Mouse (Mus musculus): ENCODE results near the gene Foxg1. TPM values are rescaled to one million over a fixed set of nuclear protein-coding genes. Genes with fewer than 3 reads are reported as not detected.

The Foxg1 gene
- polyA plus RNA-seq, 1 experiment from 2014 or later, result 4.7 TPM

DNA sequence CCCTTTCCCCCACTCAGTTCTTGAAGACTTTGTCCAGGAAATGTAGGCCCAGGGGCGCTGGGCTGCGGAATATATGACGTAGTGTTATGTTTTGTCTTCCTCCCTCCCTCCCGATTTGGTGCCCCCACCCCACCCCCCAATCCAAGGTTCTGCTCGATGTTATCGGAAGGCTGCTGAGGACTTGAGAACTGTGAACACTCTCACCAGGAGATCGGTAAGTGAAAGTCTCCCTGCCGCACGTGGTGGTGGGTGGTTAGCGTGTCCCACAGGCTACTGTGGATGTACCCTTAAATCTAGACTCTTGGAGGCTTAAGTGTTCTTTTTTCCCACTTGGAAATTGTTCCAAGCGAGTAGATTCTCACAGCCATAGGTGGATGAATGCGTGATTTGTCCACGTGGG, 7.8 kb downstream of the Foxg1 start:
- Histone ChIP-seq H3K27ac (replicated peaks) (peak overlapping the region; percentile 57; the same call in 1 of the 2 replicates), H3K9me3 (no peaks in the 10 kb centered on the region), H3K4me3 (peak overlapping the region; percentile 53), H3K27me3 (replicated peaks; ENCODE audit: low read depth, poor library complexity, severe bottlenecking) (peaks cover 99% of the 10 kb centered on the region), H3K36me3 (replicated peaks) (no peaks in the 10 kb centered on the region), H3K4me1 (no peaks in the 10 kb centered on the region)
- under 1% methylated on average over 13 of the region's 13 CpGs for WGBS
- DNase-seq (ENCODE audit: low spot score), result peak; percentile 38

GRCm38 (mm10) chr12:49390926-49391304, 8.5 kb downstream of the Foxg1 start:
- Histone ChIP-seq H3K27me3 (replicated peaks; ENCODE audit: low read depth, poor library complexity, severe bottlenecking) (peaks cover 99% of the 10 kb centered on the region), H3K9me3 (no peaks in the 10 kb centered on the region), H3K4me1 (no peaks in the 10 kb centered on the region), H3K27ac (replicated peaks) (peak overlapping the region; percentile 82), H3K36me3 (replicated peaks) (no peaks in the 10 kb centered on the region), H3K4me3 (peak overlapping the region; percentile 53)
- WGBS, result under 1% methylated on average over 9 of the region's 9 CpGs
- no peak for DNase-seq (ENCODE audit: low spot score)

- H3K36me3 ChIP-seq (replicated peaks), result no peaks in the 10 kb centered on the region
- peak overlapping the region; percentile 82 for H3K27ac ChIP-seq (replicated peaks)
- peak; percentile 88 for DNase-seq (ENCODE audit: low spot score)
- no peaks in the 10 kb centered on the region for H3K9me3 ChIP-seq
- H3K27me3 ChIP-seq (replicated peaks; ENCODE audit: low read depth, poor library complexity, severe bottlenecking), result peaks cover 99% of the 10 kb centered on the region
- peak overlapping the region; percentile 53 for H3K4me3 ChIP-seq
- WGBS, result 0% methylated on average over 42 of the region's 42 CpGs
- no peaks in the 10 kb centered on the region for H3K4me1 ChIP-seq
Measured at GRCm38 (mm10) chr12:49391305-49392040, 9.0 kb downstream of the Foxg1 start.

DNA sequence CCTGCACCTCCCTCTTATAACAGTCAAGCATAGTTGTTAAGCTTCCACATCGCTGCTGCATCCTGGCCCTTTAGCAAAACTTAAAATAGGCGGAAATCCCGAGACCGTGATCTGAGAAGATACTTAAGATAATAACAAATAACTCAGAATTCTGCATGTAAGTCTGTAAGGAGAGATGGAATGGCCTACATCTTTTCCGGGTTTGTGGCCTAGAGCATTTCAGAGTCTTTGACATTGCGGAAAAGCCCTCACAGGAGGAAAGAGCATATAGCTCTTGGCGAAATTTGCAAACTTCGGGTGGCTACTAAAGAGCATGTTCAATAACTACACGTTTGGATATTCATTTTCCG, 9.6 kb downstream of the Foxg1 start:
- peak overlapping the region; percentile 82 for H3K27ac ChIP-seq (replicated peaks)

DNA sequence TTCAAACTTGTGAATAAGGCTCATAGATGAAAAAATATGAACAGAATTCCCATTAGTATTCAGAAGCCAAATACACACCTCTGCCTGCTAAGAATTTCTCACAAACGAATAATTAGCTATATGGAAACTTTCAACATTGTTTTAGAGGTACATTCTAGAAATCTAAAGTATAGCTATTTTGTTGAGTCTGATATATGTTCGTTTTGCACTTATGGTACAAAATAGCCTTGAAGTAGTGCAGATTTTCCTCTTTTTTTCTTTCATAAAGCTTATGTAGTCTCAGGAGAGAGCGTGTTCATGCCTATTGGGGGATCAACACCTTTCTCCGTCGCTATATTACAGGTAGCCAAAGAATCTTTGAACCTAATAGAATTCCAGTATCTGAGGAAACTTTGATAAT, 10.4 kb downstream of the Foxg1 start:
- Histone ChIP-seq H3K4me1 (no peaks in the 10 kb centered on the region), H3K9me3 (no peaks in the 10 kb centered on the region), H3K27me3 (replicated peaks; ENCODE audit: low read depth, poor library complexity, severe bottlenecking) (peaks cover 100% of the 10 kb centered on the region), H3K36me3 (replicated peaks) (no peaks in the 10 kb centered on the region), H3K27ac (replicated peaks) (no peak overlapping the region), H3K4me3 (peak overlapping the region; percentile 53)
- WGBS, result 5% methylated on average over 5 of the region's 5 CpGs
- no peak for DNase-seq (ENCODE audit: low spot score)

More for the DNA sequence above, 9.6 kb downstream of the Foxg1 start:
- no peak for DNase-seq (ENCODE audit: low spot score)
- peaks cover 99% of the 10 kb centered on the region for H3K27me3 ChIP-seq (replicated peaks; ENCODE audit: low read depth, poor library complexity, severe bottlenecking)
- H3K4me3 ChIP-seq, result peak overlapping the region; percentile 53
- H3K36me3 ChIP-seq (replicated peaks), result no peaks in the 10 kb centered on the region
- H3K4me1 ChIP-seq, result no peaks in the 10 kb centered on the region
- 2% methylated on average over 10 of the region's 10 CpGs for WGBS
- no peaks in the 10 kb centered on the region for H3K9me3 ChIP-seq

- H3K4me1 ChIP-seq, result no peaks in the 10 kb centered on the region
- no peak overlapping the region for H3K27ac ChIP-seq (replicated peaks)
- no peaks in the 10 kb centered on the region for H3K9me3 ChIP-seq
- WGBS, result 10% methylated on average over 3 of the region's 3 CpGs
- H3K36me3 ChIP-seq (replicated peaks), result no peaks in the 10 kb centered on the region
- H3K27me3 ChIP-seq (replicated peaks; ENCODE audit: low read depth, poor library complexity, severe bottlenecking), result peaks cover 100% of the 10 kb centered on the region
- peak overlapping the region; percentile 38; the same call in 1 of the 2 replicates for H3K4me3 ChIP-seq
- no peak for DNase-seq (ENCODE audit: low spot score)
Measured at GRCm38 (mm10) chr12:49393639-49394038, 11.2 kb downstream of the Foxg1 start.

GRCm38 (mm10) chr12:49394181-49394580, 11.7 kb downstream of the Foxg1 start:
- WGBS, result 3% methylated on average over 1 of the region's 1 CpGs
- Histone ChIP-seq H3K27ac (replicated peaks) (no peak overlapping the region), H3K36me3 (replicated peaks) (no peaks in the 10 kb centered on the region), H3K9me3 (no peaks in the 10 kb centered on the region), H3K4me3 (peak overlapping the region; percentile 38), H3K27me3 (replicated peaks; ENCODE audit: low read depth, poor library complexity, severe bottlenecking) (peaks cover 100% of the 10 kb centered on the region), H3K4me1 (no peaks in the 10 kb centered on the region)
- no peak for DNase-seq (ENCODE audit: low spot score)

GRCm38 (mm10) chr12:49394836-49395235, 12.4 kb downstream of the Foxg1 start:
- no peaks in the 10 kb centered on the region for H3K4me1 ChIP-seq
- DNase-seq (ENCODE audit: low spot score), result peak; percentile 49
- H3K36me3 ChIP-seq (replicated peaks), result no peaks in the 10 kb centered on the region
- no peak overlapping the region; the same call in 1 of the 2 replicates for H3K27ac ChIP-seq (replicated peaks)
- peaks cover 100% of the 10 kb centered on the region for H3K27me3 ChIP-seq (replicated peaks; ENCODE audit: low read depth, poor library complexity, severe bottlenecking)
- H3K4me3 ChIP-seq, result peak overlapping the region; percentile 38
- no peaks in the 10 kb centered on the region for H3K9me3 ChIP-seq
- under 1% methylated on average over 17 of the region's 17 CpGs for WGBS

GRCm38 (mm10) chr12:49395969-49396368, 13.5 kb downstream of the Foxg1 start:
- H3K4me1 ChIP-seq, result peaks cover 5% of the 10 kb centered on the region
- DNase-seq (ENCODE audit: low spot score), result no peak
- H3K27ac ChIP-seq (replicated peaks), result no peak overlapping the region
- peaks cover 100% of the 10 kb centered on the region for H3K27me3 ChIP-seq (replicated peaks; ENCODE audit: low read depth, poor library complexity, severe bottlenecking)
- 25% methylated on average over 2 of the region's 2 CpGs for WGBS
- H3K4me3 ChIP-seq, result no peak overlapping the region
- H3K36me3 ChIP-seq (replicated peaks), result no peaks in the 10 kb centered on the region
- no peaks in the 10 kb centered on the region for H3K9me3 ChIP-seq

GRCm38 (mm10) chr12:49396776-49397175, 14.3 kb downstream of the Foxg1 start:
- 32% methylated on average over 1 of the region's 1 CpGs for WGBS
- peaks cover 13% of the 10 kb centered on the region for H3K4me1 ChIP-seq
- DNase-seq (ENCODE audit: low spot score), result no peak
- no peaks in the 10 kb centered on the region for H3K36me3 ChIP-seq (replicated peaks)
- no peaks in the 10 kb centered on the region for H3K9me3 ChIP-seq
- peaks cover 100% of the 10 kb centered on the region for H3K27me3 ChIP-seq (replicated peaks; ENCODE audit: low read depth, poor library complexity, severe bottlenecking)
- H3K4me3 ChIP-seq, result no peak overlapping the region
- H3K27ac ChIP-seq (replicated peaks), result no peak overlapping the region

DNA sequence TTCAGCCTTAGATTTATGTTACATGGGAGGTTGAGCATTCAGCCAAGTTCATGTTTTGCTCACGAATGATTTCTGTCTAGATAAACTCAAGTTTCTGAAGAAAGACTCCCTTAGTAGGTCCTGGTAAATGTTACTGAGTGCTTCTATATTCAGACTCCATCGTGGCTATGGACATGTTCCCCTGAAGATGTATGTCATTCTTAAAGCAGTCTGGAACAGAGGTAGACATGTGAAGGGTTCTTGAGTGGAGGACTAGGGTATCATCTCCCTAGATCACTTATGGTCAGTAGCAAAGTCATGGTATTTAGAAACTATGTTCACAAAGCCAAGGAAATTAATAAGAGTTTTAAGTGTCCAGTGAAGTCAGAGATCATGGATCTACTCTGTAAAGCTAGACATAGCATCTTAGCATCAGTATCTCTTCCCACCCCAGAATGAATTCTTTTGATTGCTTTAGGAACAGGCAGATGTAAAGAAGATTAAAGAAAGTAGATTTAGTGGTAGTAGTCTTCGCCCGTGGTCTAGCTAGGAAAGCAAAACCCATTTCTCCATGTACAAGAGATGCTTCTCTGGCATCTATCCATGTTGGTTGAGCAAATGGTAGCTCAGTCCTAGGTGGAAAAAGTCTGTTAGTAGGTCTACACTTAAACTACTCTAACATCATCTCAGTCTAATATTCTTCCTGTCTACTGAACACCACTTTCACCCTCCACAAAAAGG, 15.1 kb downstream of the Foxg1 start:
- WGBS, result 20% methylated on average over 4 of the region's 4 CpGs

DNA sequence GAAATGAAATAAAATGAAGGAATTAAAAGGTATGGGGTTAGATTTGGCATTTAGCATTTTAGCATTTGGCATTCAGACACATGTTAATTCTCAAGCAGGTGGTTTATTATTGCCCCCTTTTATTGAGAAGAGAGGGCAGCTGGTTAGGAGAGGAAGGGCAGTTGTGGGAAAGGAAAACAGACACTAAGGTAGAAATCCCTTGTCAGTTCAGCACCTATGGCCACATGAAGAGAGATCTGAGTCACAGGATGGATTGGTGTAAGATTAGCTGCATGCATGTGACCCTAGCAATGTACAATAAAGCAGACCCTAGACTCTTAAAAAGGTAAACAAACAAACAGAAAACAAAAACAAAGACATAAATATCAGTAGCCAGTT, 15.7 kb downstream of the Foxg1 start:
- DNase-seq (ENCODE audit: low spot score), result no peak
- Histone ChIP-seq H3K4me1 (peaks cover 13% of the 10 kb centered on the region), H3K4me3 (no peak overlapping the region)

More for the DNA sequence above, 15.1 kb downstream of the Foxg1 start:
- DNase-seq (ENCODE audit: low spot score), result no peak
- Histone ChIP-seq H3K4me1 (peaks cover 13% of the 10 kb centered on the region), H3K4me3 (no peak overlapping the region), H3K27ac (replicated peaks) (no peak overlapping the region), H3K36me3 (replicated peaks) (no peaks in the 10 kb centered on the region), H3K9me3 (no peaks in the 10 kb centered on the region), H3K27me3 (replicated peaks; ENCODE audit: low read depth, poor library complexity, severe bottlenecking) (peaks cover 98% of the 10 kb centered on the region)

GRCm38 (mm10) chr12:49398636-49399035, 16.2 kb downstream of the Foxg1 start:
- Histone ChIP-seq H3K27me3 (replicated peaks; ENCODE audit: low read depth, poor library complexity, severe bottlenecking) (peaks cover 98% of the 10 kb centered on the region), H3K4me1 (peaks cover 13% of the 10 kb centered on the region), H3K27ac (replicated peaks) (no peak overlapping the region), H3K9me3 (no peaks in the 10 kb centered on the region), H3K4me3 (no peak overlapping the region), H3K36me3 (replicated peaks) (no peaks in the 10 kb centered on the region)
- 17% methylated on average over 3 of the region's 3 CpGs for WGBS
- no peak for DNase-seq (ENCODE audit: low spot score)

More for the DNA sequence above, 15.7 kb downstream of the Foxg1 start:
- H3K36me3 ChIP-seq (replicated peaks), result no peaks in the 10 kb centered on the region
- no peaks in the 10 kb centered on the region for H3K9me3 ChIP-seq
- peaks cover 98% of the 10 kb centered on the region for H3K27me3 ChIP-seq (replicated peaks; ENCODE audit: low read depth, poor library complexity, severe bottlenecking)
- no peak overlapping the region for H3K27ac ChIP-seq (replicated peaks)

Measured in embryonic facial prominence, embryonic 10.5 days (tissue).